Mouse (Mus musculus) NIH3T3 (cell line): ENCODE data around the gene Slc30a6.
A peak's percentile ranks its signal among the peaks of the same experiment; 100 is the strongest.

Source experiments
- DNase-seq: peaks from one replicate; pipeline ENCODE4 v3.0.0-alpha.2; 2012; ENCODE audit warnings: low read depth

Slc30a6 gene

DNA sequence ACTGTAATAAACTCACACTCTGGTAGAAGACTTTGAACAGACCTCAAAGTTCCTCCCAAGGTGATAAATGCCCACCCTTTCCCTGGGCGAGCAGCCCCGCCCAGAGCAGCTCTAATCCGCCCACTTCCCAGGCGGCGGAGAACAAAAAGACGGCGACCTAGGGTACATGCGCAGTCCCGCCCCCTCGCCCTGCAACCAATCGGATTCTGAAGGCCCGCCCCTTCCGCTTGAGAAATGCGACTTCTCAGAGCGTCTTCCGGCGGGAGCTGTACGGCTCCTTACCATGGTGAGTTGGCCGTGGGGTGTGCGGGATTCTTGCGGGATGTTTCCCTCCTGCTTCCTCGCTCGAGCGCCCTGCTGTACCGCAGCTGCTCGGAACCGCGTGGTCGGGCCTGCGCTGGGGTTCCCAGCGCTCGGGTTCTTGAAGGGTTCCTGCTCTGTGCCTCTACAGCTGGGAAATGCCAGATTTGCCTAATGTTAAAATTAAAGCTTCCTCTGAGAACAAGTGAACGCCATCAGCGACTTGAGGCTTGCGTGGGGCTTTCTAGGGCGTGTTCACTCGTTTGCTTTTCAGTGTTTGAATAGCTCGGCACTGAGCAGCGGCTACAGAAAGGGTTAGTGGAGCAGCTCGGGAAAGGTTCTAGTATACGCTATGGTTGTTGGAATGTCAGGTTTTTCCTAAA, at the start of gene Slc30a6:
Gene Slc30a6 (plus strand): TSS at position 226 of the 683 bp plus-strand sequence.
- peak; percentile 98 for DNase-seq

- DNase-seq: no peak
Observed at GRCm38 (mm10) chr17:74363592-74363991, 31.8 kb upstream of the Slc30a6 start.

DNA sequence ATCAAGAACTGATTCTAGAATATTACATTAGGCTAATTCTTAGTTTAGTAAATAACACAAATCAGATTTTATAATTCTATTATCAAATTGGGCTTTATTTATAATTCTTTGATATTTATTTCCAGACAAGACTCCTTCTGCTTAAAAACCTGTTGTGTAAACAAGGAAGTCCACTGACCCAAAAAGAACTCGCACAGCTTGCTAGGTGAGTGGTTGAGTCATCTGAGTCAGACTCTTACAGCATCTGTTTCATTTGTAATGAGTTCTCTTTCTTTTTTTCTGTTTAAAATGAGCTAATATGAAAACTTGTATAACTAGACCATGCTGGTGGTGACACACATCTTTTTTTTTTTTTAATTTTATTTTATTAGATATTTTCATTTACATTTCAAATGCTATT, 18.5 kb upstream of the Slc30a6 start:
- DNase-seq: no peak

- DNase-seq: no peak
Observed at GRCm38 (mm10) chr17:74386657-74387056, 8.8 kb upstream of the Slc30a6 start.

DNA sequence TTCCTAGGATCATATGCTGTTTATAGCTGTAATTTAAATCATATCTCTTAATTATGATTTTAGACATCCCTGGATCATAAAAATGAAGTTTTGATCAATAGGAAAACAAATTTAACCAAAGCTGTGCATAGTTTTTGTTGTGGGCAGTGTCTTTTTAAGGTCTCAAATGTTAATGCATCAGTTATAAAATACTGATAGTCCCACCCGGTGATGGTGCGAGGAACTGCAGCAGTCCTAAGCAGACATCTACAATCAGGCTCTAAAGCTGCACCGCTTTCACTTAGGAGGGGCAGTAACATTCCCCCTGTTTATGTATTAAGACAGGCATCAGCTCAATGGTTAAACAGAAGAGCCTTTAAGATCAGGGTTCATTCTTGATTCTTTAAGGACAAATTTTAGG, 5.6 kb upstream of the Slc30a6 start:
- peak; percentile 45 for DNase-seq

DNA sequence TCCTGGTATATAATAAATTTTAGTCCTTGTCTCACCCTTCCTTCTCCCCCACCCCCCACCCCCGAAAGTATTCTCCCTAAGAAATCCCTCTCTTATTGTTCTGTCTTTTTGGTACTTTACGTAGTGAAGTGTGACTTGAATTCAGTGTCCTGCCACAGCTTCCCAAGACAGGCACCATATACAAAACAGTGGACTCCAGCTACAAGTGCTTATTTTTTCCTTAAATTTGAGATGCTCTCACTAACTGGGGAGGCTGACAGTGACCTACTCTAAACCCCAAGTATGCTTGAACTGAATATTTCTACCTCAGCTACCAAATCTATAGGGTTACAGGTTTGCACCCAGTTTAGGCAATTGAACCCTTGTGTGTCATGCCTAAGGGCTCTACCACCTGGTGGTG, 1.0 kb upstream of the Slc30a6 start:
- no peak for DNase-seq

DNA sequence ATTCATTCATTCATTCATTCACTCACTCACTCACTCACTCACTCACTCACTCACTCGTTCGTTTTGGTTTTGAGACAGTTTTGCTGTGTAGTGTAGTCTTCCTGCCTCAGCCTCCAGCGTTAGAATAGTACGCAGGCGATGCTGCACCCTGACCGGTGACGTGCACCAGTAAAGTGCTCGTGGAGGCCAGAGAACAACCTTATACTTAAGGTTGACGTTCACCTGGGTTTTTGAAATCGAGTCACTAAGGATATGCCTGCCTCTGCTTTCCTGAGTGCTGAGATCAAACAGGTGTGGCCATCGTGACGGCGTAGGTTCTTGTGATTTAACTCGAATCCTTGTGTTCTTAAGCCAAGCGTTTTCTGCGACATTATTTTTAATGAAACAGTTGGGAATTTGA, 553 bp upstream of the Slc30a6 start:
- DNase-seq: no peak

GRCm38 (mm10) chr17:74396766-74397165, 1.4 kb downstream of the Slc30a6 start:
- DNase-seq: no peak

GRCm38 (mm10) chr17:74397173-74397572, 1.8 kb downstream of the Slc30a6 start:
- no peak for DNase-seq

DNA sequence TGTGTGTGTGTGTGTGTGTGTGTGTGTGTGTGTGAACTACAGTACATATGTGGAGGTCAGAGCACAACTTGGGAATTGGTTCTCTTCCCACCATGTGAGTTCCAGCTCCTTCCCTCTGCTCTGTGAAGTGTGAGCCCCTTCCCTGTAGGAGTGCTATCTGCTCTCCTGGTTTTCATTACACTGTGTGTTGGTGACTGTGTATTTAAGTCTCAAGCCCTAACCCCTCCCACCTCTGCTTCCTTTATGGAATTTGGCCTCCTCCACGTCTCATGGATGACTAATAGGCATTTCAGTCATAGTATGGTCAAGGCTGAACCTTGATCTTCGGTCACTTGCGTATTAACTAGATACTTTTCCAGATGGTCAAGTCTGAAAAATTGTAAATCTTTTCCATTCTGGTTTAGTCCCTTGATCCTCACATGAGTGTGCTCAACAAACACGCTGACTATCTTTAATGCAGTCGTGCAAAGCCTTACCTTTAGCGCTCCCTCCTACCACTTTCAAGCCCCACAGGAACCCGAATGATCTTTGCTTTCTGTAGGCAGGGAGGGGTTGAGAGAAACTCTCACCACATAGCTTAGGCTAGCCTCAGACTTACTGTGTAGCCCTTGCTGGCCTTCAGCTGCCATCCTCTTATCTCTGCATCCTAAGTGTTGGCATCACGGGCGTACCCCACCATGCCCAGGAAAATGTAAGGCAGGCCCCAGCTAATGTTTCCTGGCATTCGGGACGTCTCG, 7.2 kb downstream of the Slc30a6 start:
- DNase-seq: peak; percentile 87

GRCm38 (mm10) chr17:74406487-74406886, 11.1 kb downstream of the Slc30a6 start:
- no peak for DNase-seq

- peak; percentile 48 for DNase-seq
Observed at GRCm38 (mm10) chr17:74409722-74410121, 14.3 kb downstream of the Slc30a6 start.

DNA sequence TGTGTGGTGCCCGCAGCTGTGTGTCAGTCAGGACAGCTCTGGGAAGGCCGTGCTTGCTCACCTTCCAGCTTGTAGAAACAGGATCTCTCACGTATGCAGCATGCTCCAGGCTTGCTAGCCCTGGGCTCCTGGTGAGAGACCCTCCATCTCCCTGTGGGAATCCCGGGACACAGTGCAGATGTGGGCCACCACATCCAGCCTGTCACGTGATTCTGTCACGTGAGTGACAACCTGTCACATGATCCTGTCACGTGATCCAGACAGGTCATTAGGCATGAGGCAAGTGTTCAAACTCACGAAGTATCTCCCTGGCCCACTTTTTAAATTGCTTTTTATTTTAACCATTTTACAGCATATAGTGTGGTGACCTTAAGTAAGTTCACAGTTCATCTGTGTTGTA, 17.9 kb downstream of the Slc30a6 start:
- no peak for DNase-seq

GRCm38 (mm10) chr17:74414671-74415070, 19.3 kb downstream of the Slc30a6 start:
- DNase-seq: no peak

DNA sequence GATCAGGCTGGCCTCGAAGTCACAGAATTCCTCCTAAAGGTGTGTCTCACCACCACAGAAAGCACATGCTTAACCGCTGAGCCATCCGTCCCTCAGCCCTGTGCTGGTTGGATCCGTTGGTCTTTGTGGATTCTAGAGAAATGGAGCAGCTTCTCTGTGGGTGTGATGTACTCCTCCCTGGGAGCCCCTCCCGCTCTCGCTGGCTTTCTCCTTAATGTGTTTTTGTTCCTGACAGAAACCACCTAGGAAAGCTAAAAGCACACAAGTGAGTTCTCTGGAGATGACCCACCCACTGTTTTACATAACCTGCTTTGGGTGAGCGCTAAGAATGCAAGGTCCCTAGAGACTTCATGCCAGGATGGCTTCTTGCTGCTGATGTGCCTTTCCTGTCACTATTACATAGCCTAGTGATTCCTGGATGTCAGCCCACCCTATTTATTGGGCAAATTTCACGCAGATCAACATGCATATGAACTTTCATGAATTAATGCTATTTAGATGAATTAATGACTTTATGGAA, 21.5 kb downstream of the Slc30a6 start:
- DNase-seq: no peak

DNA sequence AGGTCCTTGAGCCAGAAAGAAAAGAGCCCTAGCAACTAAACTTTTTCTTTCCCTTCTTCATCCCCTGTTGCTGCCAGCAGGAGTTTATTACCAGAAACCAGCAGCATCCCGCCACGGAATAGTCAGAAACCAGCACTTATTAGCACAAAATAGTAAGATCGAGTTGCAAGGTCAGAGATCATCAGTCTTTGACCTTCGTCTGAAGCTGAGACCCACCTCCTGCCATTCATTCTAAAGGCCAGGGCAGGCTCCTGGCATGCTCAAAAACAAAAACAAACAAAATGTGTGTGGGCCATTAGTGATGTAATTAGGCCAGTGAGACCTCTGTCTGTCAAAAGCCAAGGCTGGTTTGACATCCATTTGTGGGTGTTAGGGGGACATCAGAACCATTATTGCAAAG, 22.8 kb downstream of the Slc30a6 start:
- DNase-seq: no peak

GRCm38 (mm10) chr17:74420656-74421055, 25.2 kb downstream of the Slc30a6 start:
- no peak for DNase-seq

GRCm38 (mm10) chr17:74424401-74425005, 29.1 kb downstream of the Slc30a6 start:
- no peak for DNase-seq

DNA sequence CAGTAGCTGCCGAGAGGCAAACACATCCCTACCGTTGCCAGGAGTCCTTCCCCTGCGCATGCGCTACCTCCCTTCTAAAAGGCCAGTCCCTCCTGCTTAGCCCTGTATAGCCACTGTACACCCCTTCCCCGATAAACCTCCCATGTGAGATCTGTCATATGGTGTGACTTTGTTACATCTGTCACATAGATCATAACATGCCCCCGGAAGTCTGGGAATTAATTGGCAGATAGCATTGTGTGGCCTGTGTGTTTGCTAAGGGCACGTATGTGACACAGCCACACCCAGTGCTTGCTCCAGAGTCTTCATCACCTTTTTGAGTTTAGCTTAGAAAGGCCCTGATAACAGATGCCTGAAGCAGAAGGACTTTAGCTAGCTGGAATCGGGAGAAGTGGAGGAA, 34.7 kb downstream of the Slc30a6 start:
- DNase-seq: no peak

DNA sequence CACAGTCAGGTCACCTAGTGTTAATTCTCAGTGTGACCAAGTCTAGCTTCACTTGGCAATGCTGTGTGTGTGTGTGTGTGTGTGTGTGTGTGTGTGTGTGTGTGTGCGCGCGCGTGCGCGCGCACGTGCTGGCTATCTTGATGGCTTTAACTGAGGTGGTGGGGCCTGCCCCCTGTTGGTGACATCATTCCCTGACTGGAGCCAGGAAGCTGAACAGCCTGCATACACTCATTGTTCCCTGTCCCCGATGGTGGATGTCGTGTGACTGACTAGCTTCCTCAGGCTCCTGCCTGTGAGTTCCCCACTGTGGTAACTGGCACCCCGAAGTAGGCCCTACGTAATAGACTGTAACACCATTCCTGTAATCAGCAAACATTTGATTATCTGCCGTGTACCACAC, 36.1 kb downstream of the Slc30a6 start:
- DNase-seq: no peak

DNA sequence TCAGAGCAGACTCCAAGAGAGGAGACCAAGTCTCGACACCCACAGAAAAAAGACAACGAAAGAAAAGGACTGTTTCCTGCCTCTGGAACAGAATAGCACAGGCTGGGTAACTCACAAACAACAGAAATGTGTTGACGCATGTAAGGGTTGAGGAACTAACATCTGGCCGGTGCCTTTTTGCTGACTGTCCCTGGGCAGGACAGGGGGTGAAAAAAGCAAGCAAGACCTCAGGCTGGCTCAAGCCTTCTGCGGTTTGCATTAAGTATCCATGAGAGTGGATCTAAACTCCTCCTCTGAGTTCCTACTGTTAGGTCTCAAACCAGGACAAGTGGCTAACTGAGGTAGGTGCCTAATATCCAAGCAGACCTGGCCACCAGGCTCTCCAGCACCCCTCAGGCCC, 37.2 kb downstream of the Slc30a6 start:
- DNase-seq: no peak

DNA sequence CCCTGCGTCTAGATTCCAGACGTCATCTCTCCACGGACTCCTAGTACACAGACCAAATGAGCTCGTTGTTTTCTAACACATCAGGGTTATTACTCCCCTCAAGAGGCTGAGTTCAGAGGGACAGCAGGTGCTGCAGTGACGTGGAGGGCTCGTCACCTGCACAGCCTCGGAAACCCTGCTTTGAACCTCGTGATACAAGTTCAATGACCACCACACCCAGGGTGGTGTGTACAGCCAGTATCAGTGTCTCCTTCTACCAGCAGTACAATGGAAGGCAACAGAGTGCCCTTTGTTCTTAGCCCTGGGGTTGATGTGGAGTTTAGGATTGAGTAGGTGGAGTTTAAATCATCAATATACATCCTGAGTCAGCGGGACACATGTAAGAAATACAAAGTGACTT, 42.4 kb downstream of the Slc30a6 start:
- no peak for DNase-seq

GRCm38 (mm10) chr17:74440486-74440885, 45.1 kb downstream of the Slc30a6 start:
- no peak for DNase-seq
